Mouse (Mus musculus) MEL-GATA-1-ER (cell line): Measurements from ENCODE around the gene Gnat1.

Experiments used
- DNase-seq: peaks from one replicate; pipeline ENCODE4 v3.0.0-alpha.2; 2012; ENCODE audit warnings: low read depth; ENCODE audit errors: extremely low read depth

The Gnat1 gene

DNA sequence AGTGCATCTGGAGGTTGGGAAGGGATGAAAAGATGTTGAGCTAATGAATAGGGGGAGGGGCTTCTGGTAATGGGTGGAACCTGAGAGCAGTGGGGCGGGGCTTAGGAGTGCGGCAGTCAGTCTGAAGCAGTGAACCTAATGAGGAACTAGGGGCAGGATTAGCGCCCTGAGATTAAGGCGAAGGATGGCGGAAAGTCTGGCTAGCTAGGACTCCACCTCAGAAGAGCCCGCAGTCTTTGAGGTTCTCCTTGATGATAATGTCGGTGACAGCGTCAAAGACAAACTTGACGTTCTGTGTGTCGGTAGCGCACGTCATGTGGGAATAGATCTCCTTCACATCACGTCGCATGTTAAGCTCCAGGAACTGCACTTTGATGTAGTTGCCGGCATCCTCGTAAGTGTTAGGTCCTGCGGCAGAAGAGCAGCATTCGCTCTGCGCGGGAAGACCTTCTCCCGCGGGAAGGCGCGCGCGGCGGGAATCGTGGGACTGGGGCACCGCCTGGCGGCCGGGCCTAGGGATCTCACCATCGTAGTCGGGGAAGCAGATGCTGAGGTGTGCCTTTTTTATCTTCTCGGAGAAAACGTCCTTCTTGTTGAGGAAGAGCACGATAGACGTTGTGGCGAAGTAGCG, 3.7 kb downstream of the Gnat1 start:
- DNase-seq = peak; percentile 60

DNA sequence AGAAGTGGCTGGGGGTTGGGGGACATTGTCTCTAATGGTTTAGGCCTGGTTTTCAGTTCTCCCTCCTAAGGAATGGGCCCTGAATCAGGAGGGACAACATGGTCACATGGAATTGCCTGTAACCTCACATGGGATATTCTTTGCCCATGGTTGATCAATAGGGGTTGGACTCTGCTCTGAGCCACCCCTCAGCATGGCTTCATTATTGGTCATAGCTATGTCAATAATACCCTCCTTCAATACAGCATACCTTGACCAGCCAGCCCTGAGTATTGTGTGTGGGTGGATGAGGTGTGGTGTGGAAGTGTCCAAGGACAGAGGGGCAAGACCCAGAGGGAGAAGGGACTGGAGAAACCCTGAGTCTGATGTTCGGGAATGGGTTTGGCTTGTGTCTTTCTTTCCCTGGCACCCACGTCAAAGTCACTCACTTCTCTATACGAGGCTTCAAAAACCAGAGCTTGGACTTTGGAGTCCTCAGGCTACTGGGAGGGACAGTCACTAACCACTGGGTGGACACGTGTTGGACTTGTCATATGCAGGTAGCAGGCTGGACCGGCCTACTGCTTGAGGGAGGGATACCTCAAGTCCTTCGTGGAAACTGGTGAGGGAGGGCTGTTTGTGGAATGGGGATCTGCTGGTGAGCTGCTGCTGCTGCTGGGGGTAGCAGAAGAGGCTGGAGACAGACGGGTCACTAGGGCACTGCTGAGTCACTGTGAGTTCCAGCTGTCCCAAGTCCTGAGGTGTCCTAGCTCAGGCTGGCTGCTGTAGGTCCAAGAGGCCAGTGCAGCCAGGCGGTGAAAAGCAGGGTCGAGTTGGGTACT, 4.7 kb downstream of the Gnat1 start:
- no peak for DNase-seq

DNA sequence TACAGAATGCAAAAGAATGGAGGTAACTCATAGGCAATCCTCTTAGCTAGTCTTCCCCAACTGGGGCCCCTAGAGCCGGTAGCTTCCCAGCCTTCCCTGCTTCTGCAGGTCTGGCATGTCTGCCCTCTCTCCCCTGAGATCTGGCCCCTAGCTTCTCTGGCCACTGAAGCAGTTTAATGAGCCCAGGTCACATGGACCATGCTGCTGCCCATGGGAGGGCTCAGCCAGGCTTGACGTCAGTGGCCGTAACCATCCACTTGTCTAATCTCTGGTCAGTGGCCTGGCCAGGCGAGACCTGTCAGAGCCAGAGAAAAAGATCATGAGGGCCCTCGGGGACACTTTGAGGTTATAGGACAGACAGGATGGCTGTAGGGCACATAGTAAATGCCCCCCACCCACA, 9.3 kb downstream of the Gnat1 start:
- DNase-seq = no peak

DNA sequence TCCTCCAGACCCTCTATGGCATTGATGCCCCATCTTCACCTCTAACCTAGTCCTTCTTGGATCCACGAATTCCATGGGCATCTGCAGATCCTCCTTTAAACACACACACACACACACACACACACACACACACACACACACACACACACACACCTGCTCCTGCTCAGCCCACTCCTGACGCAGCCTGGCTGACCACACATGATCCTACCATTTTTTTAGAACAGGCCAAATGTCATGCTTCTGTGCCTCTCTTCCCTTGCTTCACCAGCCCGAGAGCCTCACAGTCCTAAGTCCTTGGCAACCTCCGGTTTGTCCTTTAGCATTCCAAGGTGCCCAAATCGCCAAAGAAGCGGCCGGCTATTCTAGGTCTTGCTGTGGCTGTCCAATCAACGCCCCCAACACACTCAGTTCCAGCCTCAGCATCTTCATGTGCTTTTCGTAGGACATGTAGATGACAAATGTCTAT, 10.0 kb downstream of the Gnat1 start, which contains the start of gene Slc38a3:
TSS of gene Slc38a3 (minus strand) at position 51 of the 466 bp plus-strand sequence.
- DNase-seq = no peak

DNA sequence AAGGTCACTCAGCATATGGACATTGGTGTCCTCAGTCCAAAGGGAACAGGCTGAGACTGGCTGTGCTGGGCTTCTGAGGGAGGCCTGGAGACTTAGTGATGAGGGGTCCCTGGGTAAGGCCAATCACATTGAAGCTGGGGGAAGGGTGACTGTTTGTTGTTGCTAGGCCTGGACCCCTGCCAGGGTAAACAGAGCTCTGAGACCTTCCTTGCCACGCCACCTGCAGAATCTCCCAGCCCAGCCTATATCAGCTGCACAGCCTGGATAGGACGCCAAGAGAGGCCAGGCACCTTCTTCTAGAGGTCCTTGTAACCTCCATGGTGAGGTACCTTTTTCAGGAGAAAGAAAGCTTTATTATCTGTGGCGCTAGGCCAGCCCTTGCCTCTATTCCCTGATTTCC, 10.6 kb downstream of the Gnat1 start:
- DNase-seq = no peak

DNA sequence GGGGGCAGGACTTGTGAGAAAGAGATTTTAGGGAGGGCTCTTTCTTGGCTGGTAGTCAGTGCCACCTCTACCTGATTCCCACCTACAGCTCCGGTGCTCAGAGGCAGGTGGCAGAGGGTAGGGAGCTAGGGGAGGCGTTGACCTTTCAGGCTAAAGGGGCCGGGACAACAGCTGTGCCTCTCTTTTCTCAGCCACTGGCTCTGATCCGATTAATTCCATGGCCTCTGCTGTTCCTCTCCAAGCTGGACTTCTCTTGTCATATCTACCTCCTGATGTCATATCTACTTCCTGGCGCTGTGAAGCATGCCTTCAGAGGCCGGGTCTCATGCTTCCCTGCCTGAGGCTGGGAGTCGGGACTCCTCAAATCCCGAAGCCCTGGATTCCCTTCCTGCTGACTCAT, 11.5 kb downstream of the Gnat1 start:
- no peak for DNase-seq

DNA sequence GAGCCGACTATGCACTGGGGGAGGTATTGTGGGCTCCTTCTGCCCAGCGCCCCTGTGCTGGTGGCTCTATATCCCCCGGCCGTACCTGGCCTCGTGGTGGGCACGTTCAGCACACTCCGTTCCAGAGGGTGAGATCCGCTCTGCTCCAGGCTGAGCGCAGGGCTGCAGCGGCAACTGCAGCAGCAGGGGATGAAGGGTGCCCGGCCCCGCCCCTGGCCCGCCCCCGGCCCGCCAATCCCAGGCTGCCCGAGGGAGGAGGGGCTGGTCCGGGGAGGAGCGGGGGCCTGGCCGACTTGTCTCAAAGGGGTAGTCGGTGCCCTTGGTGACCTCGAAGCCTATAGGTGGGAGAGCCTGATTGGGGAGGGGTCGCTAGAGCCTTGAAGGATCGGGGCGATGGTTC, 12.3 kb downstream of the Gnat1 start:
- DNase-seq = no peak

DNA sequence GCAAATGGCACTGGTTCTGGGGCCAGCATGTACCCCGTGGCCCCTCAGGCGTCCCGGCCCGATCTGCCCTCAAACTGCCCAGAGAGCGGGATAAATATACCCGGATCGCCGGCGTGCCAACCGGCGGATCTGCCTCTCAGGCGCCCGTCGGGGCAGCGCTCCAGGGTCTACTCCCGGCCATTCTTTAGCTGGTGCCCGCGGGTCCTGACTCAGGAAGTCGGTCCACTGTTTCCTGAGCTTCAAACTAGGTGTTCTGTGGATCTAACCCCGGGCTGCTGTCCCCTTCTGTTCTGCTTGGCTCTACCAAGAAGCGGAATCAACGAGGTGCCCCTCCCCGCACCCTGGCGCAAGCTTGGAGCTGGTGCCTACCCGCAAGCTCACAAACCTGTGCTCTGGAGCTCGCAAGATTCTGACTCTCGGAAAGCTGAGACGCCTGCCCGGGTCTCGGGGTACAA, 12.7 kb downstream of the Gnat1 start:
- DNase-seq = no peak

DNA sequence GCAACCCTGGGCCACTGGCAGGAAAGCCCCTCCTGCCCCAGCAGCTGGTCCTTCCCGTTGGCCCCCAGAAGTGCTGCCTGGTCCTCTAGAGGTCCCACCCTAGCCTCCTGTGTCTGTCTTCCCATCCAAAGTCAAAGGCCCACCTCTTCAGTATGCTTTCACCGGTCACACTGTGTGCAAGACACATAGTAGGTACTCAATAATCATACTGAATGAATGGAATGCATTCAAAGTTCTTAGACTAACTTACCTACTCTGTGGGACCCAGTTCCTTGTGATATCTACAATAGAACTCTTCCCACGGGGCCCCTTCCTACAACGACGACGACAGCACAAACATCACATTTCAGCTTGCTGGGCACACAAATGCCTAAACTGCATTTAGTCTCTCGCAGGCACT, 14.2 kb downstream of the Gnat1 start:
- no peak for DNase-seq

DNA sequence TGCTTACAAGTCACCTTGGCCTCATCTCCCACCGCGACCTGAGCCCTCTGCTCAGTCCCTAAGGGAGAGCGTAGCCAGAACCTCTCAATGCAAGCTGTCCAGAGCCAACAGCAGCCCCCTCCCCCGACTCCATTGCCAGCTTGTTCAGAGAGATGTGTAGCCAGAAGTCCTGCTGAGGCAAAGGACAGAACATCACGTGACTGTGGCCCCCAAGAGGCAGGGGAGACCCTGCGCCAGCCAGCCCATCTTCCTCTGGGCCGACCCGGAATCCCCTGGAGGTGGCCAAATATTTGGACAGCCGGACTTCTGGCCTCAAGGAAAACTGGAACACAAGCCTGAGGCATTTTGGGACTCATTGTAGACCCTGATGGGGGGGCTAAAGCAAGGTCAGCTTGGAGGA, 16.0 kb downstream of the Gnat1 start:
- DNase-seq = no peak

DNA sequence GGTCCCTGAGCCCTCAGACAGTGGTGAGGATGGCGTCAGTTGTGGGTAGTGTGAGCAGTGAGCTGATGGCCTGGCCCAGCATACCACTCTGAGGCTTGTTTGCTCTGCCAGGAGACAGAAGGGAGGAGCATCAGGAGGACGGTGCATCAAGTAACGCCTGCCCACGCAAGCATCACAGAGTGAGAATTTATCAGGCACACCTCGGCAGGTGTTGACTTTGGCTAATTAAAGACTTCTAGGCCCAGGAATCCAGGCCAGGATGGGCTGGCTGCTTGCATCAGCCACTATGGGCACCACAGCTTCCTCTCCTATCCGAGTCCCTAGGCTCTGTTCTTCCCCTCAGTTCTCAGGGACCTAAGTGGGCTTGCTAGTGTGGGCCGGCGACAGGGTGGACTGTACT, 17.2 kb downstream of the Gnat1 start:
- DNase-seq = no peak

DNA sequence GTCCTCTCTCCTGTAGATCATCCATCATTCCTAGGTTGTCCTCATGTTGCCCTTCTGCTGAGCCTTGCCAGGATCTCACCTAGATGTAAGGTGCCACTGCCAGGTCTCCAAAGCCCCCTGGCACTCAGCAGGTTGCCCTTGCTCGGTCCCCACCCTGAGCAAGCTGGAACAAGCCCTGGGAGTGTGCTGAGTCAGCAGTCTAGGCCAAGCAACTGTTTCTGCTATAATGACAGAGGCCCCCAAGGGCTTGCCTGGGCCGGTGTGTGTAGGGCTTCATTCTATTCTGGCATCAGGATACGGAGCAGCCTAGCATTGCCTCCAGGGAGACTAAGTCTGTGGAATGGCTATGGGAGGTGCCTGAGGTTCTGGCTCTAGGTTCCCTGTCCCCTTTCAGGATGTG, 18.7 kb downstream of the Gnat1 start:
- DNase-seq = no peak

DNA sequence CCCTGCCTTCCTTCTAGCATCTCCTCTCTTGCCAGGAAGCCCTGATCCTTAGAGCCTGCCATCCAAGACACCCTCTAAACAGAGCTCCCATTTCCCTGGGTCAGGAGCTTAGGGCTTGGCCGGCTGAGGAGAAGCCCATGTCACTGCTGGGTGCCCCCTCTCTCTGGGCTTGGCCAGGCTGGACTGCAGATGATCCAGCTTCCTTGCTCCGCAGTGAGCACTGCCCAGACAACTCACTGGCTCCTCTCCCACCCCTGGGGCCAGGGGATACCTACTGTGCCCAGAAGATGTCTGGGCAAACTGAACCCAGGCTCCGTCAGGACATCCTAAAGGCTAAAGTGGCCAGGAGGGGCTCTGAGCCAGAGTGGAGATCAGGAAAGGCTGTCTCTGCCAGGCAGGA, 19.6 kb downstream of the Gnat1 start:
- no peak for DNase-seq

DNA sequence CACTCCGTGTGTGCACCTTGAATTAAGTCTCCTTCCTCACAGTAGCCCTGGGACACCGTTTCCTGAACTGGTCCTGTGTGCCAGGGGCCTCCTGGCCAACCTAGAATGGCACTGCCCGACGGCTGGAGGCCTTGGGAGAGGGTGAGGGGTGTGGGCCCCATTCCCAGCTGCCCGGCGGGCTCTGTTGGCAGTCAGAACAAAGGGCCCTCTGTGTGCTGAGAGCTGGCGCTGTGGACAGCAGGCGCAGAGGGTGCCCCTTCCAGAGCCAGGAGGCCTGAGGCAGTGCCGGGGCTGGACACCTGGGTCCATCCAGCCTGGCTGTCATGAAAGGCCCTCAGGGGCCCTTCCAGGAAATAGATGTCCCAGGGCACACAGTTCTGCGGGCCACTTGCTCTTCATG, 20.0 kb downstream of the Gnat1 start:
- DNase-seq = no peak

DNA sequence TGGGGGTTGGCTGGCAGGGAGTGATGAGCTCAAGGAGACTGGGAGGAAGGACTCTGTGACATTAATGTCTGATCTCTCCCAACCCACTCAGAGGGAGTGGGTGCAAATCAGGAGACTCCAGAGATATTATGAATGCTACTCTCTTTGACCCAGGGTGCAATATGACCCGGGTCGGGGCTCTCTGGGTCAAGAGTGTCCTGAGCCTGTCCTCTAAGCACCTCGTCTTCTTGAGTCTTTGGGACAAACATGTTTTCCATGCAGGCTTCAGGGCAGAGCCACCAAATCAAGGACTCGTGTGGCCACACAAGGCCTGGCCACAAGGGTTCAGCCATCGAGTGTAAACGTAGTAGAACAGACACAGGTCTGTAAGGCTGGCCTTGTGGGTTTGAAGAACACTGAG, 21.4 kb downstream of the Gnat1 start:
- no peak for DNase-seq

DNA sequence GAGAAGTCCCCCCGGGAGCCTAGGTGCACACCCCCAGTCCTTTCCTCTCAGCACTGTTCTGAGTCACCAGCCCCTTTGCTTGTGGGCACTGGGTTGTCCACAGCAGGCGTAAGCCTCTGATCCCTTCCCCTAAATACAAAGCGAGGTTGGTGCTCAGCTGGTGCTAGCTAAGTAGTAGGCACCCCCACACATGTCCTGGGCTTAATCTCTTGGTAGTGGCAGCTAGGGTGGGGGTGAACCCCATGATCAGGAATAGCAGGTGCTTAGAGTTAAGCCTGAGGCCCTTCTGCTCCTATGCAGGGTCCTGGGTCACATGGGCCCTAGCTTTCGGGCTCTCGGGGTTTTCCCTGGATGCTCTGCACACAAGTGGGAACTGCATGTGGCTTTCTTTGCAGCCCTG, 22.4 kb downstream of the Gnat1 start:
- DNase-seq = no peak

DNA sequence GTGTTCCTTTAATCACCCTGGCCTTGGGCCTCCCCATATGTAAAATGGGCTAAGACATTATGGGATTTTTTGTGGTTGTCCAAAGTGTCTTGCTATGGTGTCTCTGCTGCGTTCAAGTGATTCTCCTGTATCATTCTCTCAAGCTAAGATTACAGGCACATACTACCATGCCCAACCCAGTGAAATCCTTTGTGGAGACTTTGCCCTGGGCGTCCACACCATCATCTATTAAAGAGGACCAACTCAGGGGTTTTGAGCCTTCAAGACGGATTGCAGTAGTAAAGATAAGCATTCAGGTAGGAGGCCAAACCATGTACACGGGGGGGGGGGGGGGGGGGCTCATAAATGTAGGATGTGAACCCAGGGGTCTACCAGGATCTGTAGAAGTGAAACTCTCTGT, 24.9 kb downstream of the Gnat1 start:
- no peak for DNase-seq

DNA sequence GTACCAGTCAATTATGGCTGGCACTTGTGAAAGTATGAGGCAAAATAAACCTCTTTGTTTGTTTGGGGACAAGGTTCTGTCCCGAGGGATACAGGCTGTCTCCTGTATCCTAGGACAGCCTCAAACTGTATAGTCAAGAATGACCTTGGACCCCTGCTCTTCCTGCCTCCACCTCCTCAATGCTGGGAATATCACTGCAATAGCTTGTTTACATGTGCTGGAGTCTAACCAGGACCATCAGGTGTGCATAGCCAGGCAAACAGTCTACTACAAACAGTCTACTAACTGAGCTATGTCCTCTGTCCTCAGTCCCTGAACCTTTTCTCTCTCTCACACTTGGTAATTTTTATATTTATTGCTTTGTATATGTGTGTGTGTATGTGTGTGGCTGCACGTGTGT, 26.0 kb downstream of the Gnat1 start:
- DNase-seq = no peak

DNA sequence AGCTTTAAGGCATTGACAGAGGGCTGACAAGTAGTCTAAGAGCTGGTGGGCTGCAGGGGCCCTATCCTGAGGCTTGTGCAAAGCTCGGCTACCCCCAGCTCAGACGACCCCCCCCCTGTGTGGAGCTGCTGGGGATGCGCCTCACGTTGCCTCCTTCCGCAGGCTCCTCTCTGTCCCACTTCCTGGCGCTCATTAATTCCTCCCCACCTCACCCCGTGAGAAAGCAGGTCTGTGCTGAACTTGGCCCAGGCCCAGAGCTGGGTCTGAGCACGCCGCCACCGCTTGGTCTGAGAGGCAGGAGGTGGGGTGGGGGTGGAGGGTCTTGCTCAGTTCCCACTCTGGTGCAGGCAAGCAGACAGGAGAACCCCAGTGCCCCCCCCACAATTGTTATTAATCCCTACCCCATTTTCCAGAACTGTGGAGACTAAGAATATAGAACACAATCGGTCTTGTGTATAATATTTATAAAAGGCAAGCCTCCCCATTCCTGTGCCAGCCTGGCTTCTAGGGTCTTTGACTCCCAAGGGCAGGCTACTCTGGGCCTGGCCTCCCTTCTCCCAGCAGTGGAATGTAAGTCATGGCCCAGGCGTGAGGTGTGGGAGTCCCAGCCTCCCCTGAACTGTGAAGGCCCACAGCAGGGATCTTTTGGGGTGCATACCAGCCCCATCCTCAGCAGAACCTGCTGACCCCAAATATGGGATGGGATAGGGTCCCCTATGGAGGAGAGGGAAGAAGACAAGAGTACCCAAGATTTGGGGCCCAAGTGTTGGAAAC, 28.6 kb downstream of the Gnat1 start:
- DNase-seq = no peak

DNA sequence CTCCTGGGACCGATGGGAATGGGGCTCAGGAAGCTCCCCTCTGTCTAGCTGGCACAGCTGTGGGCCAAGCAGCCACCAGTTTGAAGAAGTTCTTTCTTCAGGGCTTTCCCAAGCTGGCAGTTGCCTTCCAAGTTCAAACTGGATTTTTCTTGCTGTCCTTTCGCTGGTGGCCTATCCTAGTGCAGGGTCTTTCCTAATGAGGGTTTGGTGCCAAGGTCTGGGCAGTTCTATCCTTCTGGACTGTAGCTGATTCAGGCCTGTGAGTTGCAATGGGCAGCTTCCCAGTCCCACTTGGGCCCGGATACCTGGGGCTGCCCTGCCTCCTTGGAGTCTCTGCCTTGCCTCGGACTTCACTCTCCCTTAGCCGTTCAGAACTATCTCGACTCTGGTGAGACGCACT, 29.3 kb downstream of the Gnat1 start:
- no peak for DNase-seq

DNA sequence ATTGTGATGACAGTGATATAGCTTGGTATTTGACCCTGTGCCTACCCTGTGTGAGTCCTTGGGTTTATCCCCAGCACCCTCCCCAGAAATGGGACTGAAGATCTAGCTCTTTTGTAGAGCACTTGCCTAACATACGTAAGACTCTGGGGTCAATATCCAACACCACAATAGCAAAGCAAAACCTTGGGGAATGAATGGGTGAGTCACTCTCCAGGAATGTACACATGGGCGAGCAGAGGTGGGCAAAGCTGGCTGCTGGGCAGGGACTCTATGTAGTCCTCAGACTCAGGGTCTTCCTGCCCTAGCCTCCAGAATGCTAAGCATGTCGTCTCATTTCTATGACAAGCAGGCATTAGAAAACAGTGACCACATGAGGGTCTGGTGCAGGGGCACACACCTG, 30.7 kb downstream of the Gnat1 start:
- DNase-seq = no peak

DNA sequence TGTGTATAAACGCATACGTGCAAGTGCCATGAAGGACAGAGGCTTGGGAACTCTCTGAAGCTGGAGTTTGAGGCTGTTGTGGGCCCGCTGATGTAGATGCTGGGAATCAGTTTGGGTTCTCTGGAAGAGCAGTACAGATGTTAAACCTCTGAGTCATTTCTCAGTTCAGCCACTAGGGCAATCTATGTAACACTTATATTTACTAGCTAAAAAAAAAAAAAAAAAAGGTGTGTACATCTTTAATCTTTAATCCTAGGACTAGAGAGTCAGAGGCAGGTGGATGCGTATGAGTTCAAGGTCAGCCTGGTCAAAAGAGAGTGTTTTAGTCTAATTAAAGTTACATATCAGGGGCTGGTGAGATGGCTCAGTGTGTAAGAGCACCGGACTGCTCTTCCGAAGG, 32.5 kb downstream of the Gnat1 start:
- DNase-seq = no peak
